Mouse (Mus musculus) Patski (cell line): ENCODE measurements at regions not wholly inside any gene's neighbourhood (a gene's known extent, or its start where the extent isn't known, plus 50 kb on each side); places are given as distances from the start of the nearest gene placed in this dataset.
"Not testable (repeated sequence)": the region's sequence is repeated elsewhere in the genome, so short reads cannot be mapped to it uniquely, and the experiment has no call there.

Experiments
- ATAC-seq: fragments of 100-300 bp; one replicate; pipeline ENCODE4 v1.8.0; 2021
- CTCF ChIA-PET: fragments of 350-600 bp; sonication (Branson Sonifier 250); formaldehyde crosslinking; loops from one replicate; lab custom pipeline; 2022; ENCODE audit warnings: inconsistent platforms; lab: Charles Lee
- POLR2A ChIA-PET: fragments of 350-600 bp; sonication (Branson Sonifier 250); formaldehyde crosslinking; loops from one replicate; lab custom pipeline; 2022; ENCODE audit warnings: antibody characterized with exemption, inconsistent platforms; lab: Charles Lee
- DNase-seq: peaks from one replicate; pipeline ENCODE4 v3.0.0-alpha.2; 2011; ENCODE audit warnings: low read depth, low spot score
- H3K27me3 ChIP-seq: fragments of 371-371 bp; one replicate; pipeline ENCODE4 v1.5.1; 2021
- CTCF ChIP-seq: fragments of 100-300 bp; IDR thresholded peaks from one replicate; pipeline ENCODE4 v1.5.1; 2021
- in situ Hi-C: fragments of 300-500 bp; cut with MboI; formaldehyde crosslinking; loops from 3 replicates; pipeline ENCODE4 v1.11.1; 2018; ENCODE audit warnings: low pct_unique_long_range_greater_than_20kb, mixed read lengths

GRCm38 (mm10) chr7:82085205-82085604 lies 88.4 kb upstream of the Sh3gl3 start:
- DNase-seq (no peak), ATAC-seq (no peak)
- in situ Hi-C loops, result no loop called here
- TF ChIP-seq CTCF, result no peak
- ChIA-PET POLR2A (interaction anchor here (0.7 kb wide), 1 partner anchor 740 kb away, joined by 3 read pairs; no protein-coding TSS in a partner anchor), CTCF (no interaction called here)
- H3K27me3 ChIP-seq, result no peaks in the 10 kb centered on the region

- in situ Hi-C loops, result no loop called here
- TF ChIP-seq CTCF, result no peak
- ATAC-seq (no peak), DNase-seq (no peak)
- ChIA-PET CTCF (no interaction called here), POLR2A (interaction anchor here (0.6 kb wide), 1 partner anchor 75 kb away, joined by 3 read pairs; no protein-coding TSS in a partner anchor)
- peaks cover 9% of the 10 kb centered on the region for H3K27me3 ChIP-seq
Observed at GRCm38 (mm10) chr7:82098136-82098535, 75.5 kb upstream of the Sh3gl3 start.

GRCm38 (mm10) chr7:82101314-82101713 lies 72.3 kb upstream of the Sh3gl3 start:
- no peak for TF ChIP-seq CTCF
- in situ Hi-C loops, result no loop called here

GRCm38 (mm10) chr7:82105631-82106030 lies 68.0 kb upstream of the Sh3gl3 start:
- peaks cover 6% of the 10 kb centered on the region for H3K27me3 ChIP-seq
- DNase-seq, result no peak
- no peak for TF ChIP-seq CTCF
- ChIA-PET CTCF (no interaction called here), POLR2A (no interaction called here)
- no peak for ATAC-seq
- in situ Hi-C loops, result no loop called here

More at GRCm38 (mm10) chr7:82101314-82101713, 72.3 kb upstream of the Sh3gl3 start:
- no peak for ATAC-seq
- CTCF ChIA-PET, result no interaction called here
- no peak for DNase-seq
- H3K27me3 ChIP-seq, result peaks cover 2% of the 10 kb centered on the region
- POLR2A ChIA-PET, result interaction anchor here (0.8 kb wide), 1 partner anchor 12 kb away, joined by 3 read pairs; no protein-coding TSS in a partner anchor

- CTCF ChIA-PET, result interaction anchor here (1.0 kb wide), 1 partner anchor 13 kb away, joined by 3 read pairs; no protein-coding TSS in a partner anchor
- H3K27me3 ChIP-seq, in situ Hi-C loops, POLR2A ChIA-PET, ATAC-seq, DNase-seq: not testable (repeated sequence)
Observed at GRCm38 (mm10) chr7:82109141-82109540, 64.5 kb upstream of the Sh3gl3 start.

GRCm38 (mm10) chr7:82109550-82109949 lies 64.1 kb upstream of the Sh3gl3 start:
- in situ Hi-C loops, result no loop called here
- DNase-seq (no peak), ATAC-seq (no peak)
- CTCF ChIA-PET, result interaction anchor here (1.0 to 1.3 kb wide), 2 partner anchors 9 to 13 kb away, joined by 3 to 4 read pairs; no protein-coding TSS in a partner anchor
- peaks cover 6% of the 10 kb centered on the region for H3K27me3 ChIP-seq
- POLR2A ChIA-PET, result no interaction called here
- TF ChIP-seq CTCF, result no peak

- H3K27me3 ChIP-seq, result peaks cover 6% of the 10 kb centered on the region
- DNase-seq (no peak), ATAC-seq (no peak)
- POLR2A ChIA-PET, result no interaction called here
- in situ Hi-C loops, result no loop called here
- TF ChIP-seq CTCF, result no peak
- CTCF ChIA-PET, result interaction anchor here (1.0 to 1.3 kb wide), 2 partner anchors 9 to 12 kb away, joined by 3 to 4 read pairs; no protein-coding TSS in a partner anchor
Observed at GRCm38 (mm10) chr7:82109977-82110376, 63.7 kb upstream of the Sh3gl3 start.

GRCm38 (mm10) chr7:82112046-82112445 lies 61.6 kb upstream of the Sh3gl3 start:
- POLR2A ChIA-PET, result no interaction called here
- DNase-seq (no peak), ATAC-seq (no peak)
- H3K27me3 ChIP-seq, result peaks cover 9% of the 10 kb centered on the region
- in situ Hi-C loops, result no loop called here
- CTCF ChIA-PET, result interaction anchor here (0.6 kb wide), 1 partner anchor 208 kb away, joined by 3 read pairs; no protein-coding TSS in a partner anchor
- no peak for TF ChIP-seq CTCF

GRCm38 (mm10) chr7:82115646-82116045 lies 58.0 kb upstream of the Sh3gl3 start:
- DNase-seq (no peak), ATAC-seq (no peak)
- in situ Hi-C loops, result loop anchor here (5.0 kb wide), 1 partner anchor 153 kb away; no protein-coding TSS in a partner anchor
- no peak for TF ChIP-seq CTCF
- peaks cover 3% of the 10 kb centered on the region for H3K27me3 ChIP-seq
- ChIA-PET CTCF (interaction anchor here (1.1 to 2.4 kb wide), 2 partner anchors 154 to 160 kb away, joined by 3 to 9 read pairs; no protein-coding TSS in a partner anchor), POLR2A (no interaction called here)

- POLR2A ChIA-PET, result interaction anchor here (1.1 kb wide), 1 partner anchor 158 kb away, joined by 3 read pairs; no protein-coding TSS in a partner anchor
- H3K27me3 ChIP-seq, result peaks cover 8% of the 10 kb centered on the region
- in situ Hi-C loops, result loop anchor here (5.0 kb wide), 1 partner anchor 157 kb away; no protein-coding TSS in a partner anchor
- peak; percentile 83 for TF ChIP-seq CTCF
- DNase-seq (peak; percentile 43), ATAC-seq (peak; percentile 57)
- CTCF ChIA-PET, result interaction anchor here (1.0 to 5.0 kb wide), 16 partner anchors 9 to 253 kb away, joined by 3 to 53 read pairs (median 4); no protein-coding TSS in a partner anchor
Observed at GRCm38 (mm10) chr7:82119266-82119665, 54.4 kb upstream of the Sh3gl3 start.

GRCm38 (mm10) chr7:82119866-82120265 lies 53.8 kb upstream of the Sh3gl3 start:
- in situ Hi-C loops, result loop anchor here (5.0 to 10.0 kb wide), 3 partner anchors 142 to 255 kb away; no protein-coding TSS in a partner anchor
- DNase-seq (no peak), ATAC-seq (no peak)
- peaks cover 8% of the 10 kb centered on the region for H3K27me3 ChIP-seq
- CTCF ChIA-PET, result interaction anchor here (1.2 to 5.0 kb wide), 9 partner anchors 136 to 252 kb away, joined by 3 to 53 read pairs (median 7); no protein-coding TSS in a partner anchor
- no peak for TF ChIP-seq CTCF
- POLR2A ChIA-PET, result no interaction called here
